Comparison of ENCODE assay signal across 10 mouse cellular contexts in genomic region chr2:19646910-19647309, GRCm38 (mm10). TPM values are rescaled to one million over a fixed set of nuclear protein-coding genes. Genes with fewer than 3 reads are reported as not detected.
DNase-seq lines count a peak whose midpoint lies in the region; ATAC-seq and TF ChIP-seq lines count a peak whose summit lies in the region.
"Had no signal": no experiment of that assay in that cellular context is flagged by ENCODE, and none has a peak within 500 bp of the region (broad histone marks: within the 10 kb centered on the region; RNA-seq: fewer than 3 reads in every experiment).

No protein-coding gene starts in this region.

- H3K4me2 ChIP-seq in midbrain, postnatal 0 days (ENCODE audit: low read depth, low read length, poor library complexity, severe bottlenecking) = no peak overlapping the region
- H3K4me2 ChIP-seq in heart, embryonic 14.5 days (ENCODE audit: low read length) = no peak overlapping the region
- H3K4me2 ChIP-seq: liver, embryonic 15.5 days had no signal

- no peaks in the 10 kb centered on the region for H3K36me3 ChIP-seq in midbrain, postnatal 0 days (ENCODE audit: insufficient read depth, low read length)
- H3K36me3 ChIP-seq in midbrain, embryonic 10.5 days = no peaks in the 10 kb centered on the region
- no peaks in the 10 kb centered on the region for H3K36me3 ChIP-seq in heart, embryonic 14.5 days (ENCODE audit: control insufficient read depth, insufficient read depth, low read length)
- H3K36me3 ChIP-seq: liver, embryonic 15.5 days had no signal

- no peak for TF ChIP-seq CTCF in midbrain, postnatal 0 days (IDR thresholded peaks at IDR 0.05)

- DNase-seq in gastrocnemius, adult 18-20 months (ENCODE audit: low spot score) = peak; percentile 37
- DNase-seq in gastrocnemius, adult 8-10 months (ENCODE audit: low spot score in 2 of 2) = no peak
- peak; percentile 6 for DNase-seq in midbrain, postnatal 0 days (ENCODE audit: low spot score)
- DNase-seq in midbrain, embryonic 10.5 days (ENCODE audit: low spot score) = no peak
- peak; percentile 41 to 43 for DNase-seq in right cerebral cortex, postnatal 10 days (ENCODE audit: low spot score in 2 of 2)

- H3K9me3 ChIP-seq in midbrain, postnatal 0 days (ENCODE audit: low read length) = no peaks in the 10 kb centered on the region
- no peaks in the 10 kb centered on the region for H3K9me3 ChIP-seq in midbrain, embryonic 10.5 days (replicated peaks)
- H3K9me3 ChIP-seq in heart, embryonic 14.5 days (ENCODE audit: control insufficient read depth, low read length) = no peaks in the 10 kb centered on the region
- H3K9me3 ChIP-seq: liver, embryonic 15.5 days had no signal

- no peak overlapping the region for H3K27ac ChIP-seq in midbrain, postnatal 0 days (ENCODE audit: low read depth, low read length)
- H3K27ac ChIP-seq in midbrain, embryonic 10.5 days (replicated peaks) = no peak overlapping the region
- peak overlapping the region; percentile 70 to 73 for H3K27ac ChIP-seq in heart, embryonic 14.5 days (replicated peaks in 1 of 2; ENCODE audit: control insufficient read depth in 1 of 2, insufficient read depth in 1 of 2, low read depth in 2 of 2, low read length in 2 of 2)
- H3K27ac ChIP-seq: liver, embryonic 15.5 days had no signal

- H3K4me3 ChIP-seq in midbrain, postnatal 0 days (ENCODE audit: low read depth, low read length) = no peak overlapping the region
- H3K4me3 ChIP-seq in midbrain, embryonic 10.5 days = no peak overlapping the region
- H3K4me3 ChIP-seq in heart, embryonic 14.5 days (ENCODE audit: control insufficient read depth in 1 of 2, insufficient read depth in 1 of 2, low read depth in 1 of 2, low read length in 2 of 2) = no peak overlapping the region
- H3K4me3 ChIP-seq: liver, embryonic 15.5 days had no signal

- no peak for ATAC-seq in midbrain, postnatal 0 days (ENCODE audit: low FRiP score)
- ATAC-seq in heart, embryonic 14.5 days (ENCODE audit: insufficient number of reproducible peaks, insufficient read depth, low FRiP score, low read depth) = 0 out of 2 replicates have a peak, but pooled peaks have one; percentile 64
- no peak for ATAC-seq in monocyte, adult 5-6 weeks (replicated peaks; ENCODE audit: insufficient number of reproducible peaks, low FRiP score, low TSS enrichment, poor library complexity, severe bottlenecking)
- ATAC-seq in megakaryocyte-erythroid progenitor cell, adult 5-6 weeks (replicated peaks; ENCODE audit: low FRiP score, low TSS enrichment, poor library complexity, severe bottlenecking) = no peak
- ATAC-seq: inflammation-experienced regulatory T-cells, adult 6 months had no signal

- no peak overlapping the region for H3K9ac ChIP-seq in midbrain, postnatal 0 days (replicated peaks; ENCODE audit: low read length, poor library complexity, severe bottlenecking)
- H3K9ac ChIP-seq in heart, embryonic 14.5 days (ENCODE audit: low read length) = no peak overlapping the region
- H3K9ac ChIP-seq: liver, embryonic 15.5 days had no signal

- no peaks in the 10 kb centered on the region for H3K4me1 ChIP-seq in midbrain, postnatal 0 days (ENCODE audit: insufficient read depth, low read length)
- no peaks in the 10 kb centered on the region for H3K4me1 ChIP-seq in midbrain, embryonic 10.5 days
- H3K4me1 ChIP-seq in heart, embryonic 14.5 days (ENCODE audit: control insufficient read depth in 2 of 2, insufficient read depth in 2 of 2, low read length in 2 of 2) = peaks cover 7 to 26% of the 10 kb centered on the region in 2 experiments; a peak in 3 of 4 replicates
- H3K4me1 ChIP-seq: liver, embryonic 15.5 days had no signal

- 18% methylated on average over 1 of the region's 1 CpGs for WGBS in midbrain, postnatal 0 days
- WGBS in midbrain, embryonic 10.5 days = 11% methylated on average over 1 of the region's 1 CpGs
- WGBS in heart, embryonic 14.5 days = 6% methylated on average over 1 of the region's 1 CpGs

- H3K27me3 ChIP-seq in midbrain, postnatal 0 days (ENCODE audit: insufficient read depth, low read length) = no peaks in the 10 kb centered on the region
- no peaks in the 10 kb centered on the region for H3K27me3 ChIP-seq in midbrain, embryonic 10.5 days (ENCODE audit: low read depth, poor library complexity, severe bottlenecking)
- H3K27me3 ChIP-seq in heart, embryonic 14.5 days (ENCODE audit: control insufficient read depth, insufficient read depth, low read length) = no peaks in the 10 kb centered on the region
- H3K27me3 ChIP-seq: liver, embryonic 15.5 days had no signal

RNA-seq across cellular contexts. Expression of gene Otud1, which starts 10.6 kb away (rescaled TPM):
- 100 to 1,000 TPM in 1 of 2 experiments, 10 to 100 TPM in 1; 19.7 to 263 TPM for total RNA-seq in gastrocnemius, adult 18-20 months (2021)
- total RNA-seq in gastrocnemius, adult 8-10 months (2022) = 10 to 100 TPM; 10.9 to 33.9 (median 14.9) TPM
- 6.4 and 9.4 TPM in 2 replicates for total RNA-seq in midbrain, postnatal 0 days (2014; rRNA removed)
- polyA plus RNA-seq in midbrain, postnatal 0 days (2015; fragmentation: Nextera tagmentation; extraction: Ambion mirVana) = 1.7 and 2.0 TPM in 2 replicates
- polyA plus RNA-seq in midbrain, embryonic 10.5 days (2016; fragmentation: Nextera tagmentation; extraction: Ambion mirVana) = 0.64 and 0.71 TPM in 2 replicates
- 15.0 and 16.4 TPM in 2 replicates for polyA plus RNA-seq in heart, embryonic 14.5 days (2014; fragmentation: Nextera tagmentation; extraction: Ambion mirVana)
- total RNA-seq in monocyte, adult 5-6 weeks (2017) = 18.5 to 19.6 TPM (median 19.2 TPM) in 3 replicates
- 2.5 and 2.7 TPM in 2 replicates for total RNA-seq in megakaryocyte-erythroid progenitor cell, adult 5-6 weeks (2014; fragmentation: Nextera tagmentation)
- 5.9 and 6.1 TPM in 2 replicates for total RNA-seq in megakaryocyte-erythroid progenitor cell, adult 5-6 weeks (2017)

Comparison
In these comparisons a context has a peak if more than half of its experiments do, and no peak if none do; other contexts are left out.
1. DNase-seq: peak in gastrocnemius, adult 18-20 months (single experiment), midbrain, postnatal 0 days (single experiment) and right cerebral cortex, postnatal 10 days (2 of 2); none in gastrocnemius, adult 8-10 months (0 of 2) and midbrain, embryonic 10.5 days (single experiment).
2. H3K27ac ChIP-seq: peak in heart, embryonic 14.5 days (2 of 2); none in midbrain, postnatal 0 days (single experiment) and midbrain, embryonic 10.5 days (single experiment).